26 mouse cellular contexts compared by ENCODE assay signal in genomic region chr1:82893269-82893668, GRCm38 (mm10). TPM values are rescaled to one million over a fixed set of nuclear protein-coding genes. Genes with fewer than 3 reads are reported as not detected.
A peak's percentile ranks its signal among the peaks of the same experiment; 100 is the strongest.
DNase-seq lines count a peak whose midpoint lies in the region; ATAC-seq and TF ChIP-seq lines count a peak whose summit lies in the region.
"Had no signal": no experiment of that assay in that cellular context is flagged by ENCODE, and none has a peak within 500 bp of the region (broad histone marks: within the 10 kb centered on the region; RNA-seq: fewer than 3 reads in every experiment).

No protein-coding gene starts in this region.

- WGBS in midbrain, postnatal 0 days, result 94% methylated on average over 7 of the region's 7 CpGs

- H3K9ac ChIP-seq in midbrain, postnatal 0 days (replicated peaks; ENCODE audit: low read length, poor library complexity, severe bottlenecking), result no peak overlapping the region
- H3K9ac ChIP-seq: forebrain, embryonic 13.5 days; forebrain, postnatal 0 days; heart, embryonic 12.5 days; hindbrain, embryonic 15.5 days had no signal

- peaks cover 13% of the 10 kb centered on the region; the same call in 1 of the 2 replicates for H3K36me3 ChIP-seq in midbrain, postnatal 0 days (ENCODE audit: insufficient read depth, low read length)

- peak; percentile 19 for DNase-seq in adrenal gland, postnatal 10 days
- DNase-seq in adrenal gland, adult 2 months, result no peak
- DNase-seq in cerebellum, adult 9-10 months, result peak; percentile 13
- no peak for DNase-seq in cerebellum, postnatal 4 days (ENCODE audit: low spot score in 2 of 2)
- peak; percentile 45 to 63 for DNase-seq in cerebellum, postnatal 25 days
- no peak for DNase-seq in thymus, adult 18-20 months
- DNase-seq in midbrain, postnatal 0 days (ENCODE audit: low spot score), result no peak
- DNase-seq: adrenal gland, postnatal 14 days; B cell, adult 2 months; forebrain, postnatal 0 days; gastrocnemius, adult 2 months; gastrocnemius, postnatal 25 days; kidney, adult 2 months had no signal

- no peaks in the 10 kb centered on the region for H3K4me1 ChIP-seq in midbrain, postnatal 0 days (ENCODE audit: insufficient read depth, low read length)
- H3K4me1 ChIP-seq: embryonic facial prominence, embryonic 10.5 days; forebrain, embryonic 13.5 days; heart, embryonic 12.5 days; hindbrain, embryonic 10.5 days; hindbrain, embryonic 15.5 days had no signal

- no peak for TF ChIP-seq CTCF in midbrain, postnatal 0 days (IDR thresholded peaks at IDR 0.05)

- no peak for ATAC-seq in midbrain, postnatal 0 days (ENCODE audit: low FRiP score)
- ATAC-seq: CD4-positive, CD25-positive, alpha-beta regulatory T cell, adult 4 months; forebrain, embryonic 13.5 days; forebrain, postnatal 0 days; intestine, embryonic 16.5 days had no signal

- H3K4me3 ChIP-seq in midbrain, postnatal 0 days (ENCODE audit: low read depth, low read length), result no peak overlapping the region
- H3K4me3 ChIP-seq: embryonic facial prominence, embryonic 10.5 days; forebrain, embryonic 13.5 days; gastrocnemius, adult 2 months; heart, embryonic 12.5 days; hindbrain, embryonic 10.5 days; hindbrain, embryonic 15.5 days had no signal

- H3K9me3 ChIP-seq in midbrain, postnatal 0 days (ENCODE audit: low read length), result no peaks in the 10 kb centered on the region
- H3K9me3 ChIP-seq: embryonic facial prominence, embryonic 10.5 days; forebrain, embryonic 13.5 days; G1E; heart, embryonic 12.5 days; hindbrain, embryonic 10.5 days; hindbrain, embryonic 15.5 days had no signal

- no peak overlapping the region for H3K27ac ChIP-seq in midbrain, postnatal 0 days (ENCODE audit: low read depth, low read length)
- H3K27ac ChIP-seq: embryonic facial prominence, embryonic 10.5 days; forebrain, embryonic 13.5 days; gastrocnemius, adult 2 months; hindbrain, embryonic 10.5 days; hindbrain, embryonic 15.5 days had no signal

- H3K4me2 ChIP-seq in midbrain, postnatal 0 days (ENCODE audit: low read depth, low read length, poor library complexity, severe bottlenecking), result no peak overlapping the region
- H3K4me2 ChIP-seq: forebrain, embryonic 13.5 days; heart, embryonic 12.5 days; hindbrain, embryonic 15.5 days had no signal

- no peaks in the 10 kb centered on the region for H3K27me3 ChIP-seq in midbrain, postnatal 0 days (ENCODE audit: insufficient read depth, low read length)
- H3K27me3 ChIP-seq: forebrain, embryonic 13.5 days; heart, embryonic 12.5 days; hindbrain, embryonic 15.5 days had no signal

RNA-seq across cellular contexts. Expression of gene A030005L19Rik, which starts 19.9 kb away (rescaled TPM):
- total RNA-seq in adrenal gland, postnatal 10 days (2021), result not detected
- not detected for total RNA-seq in adrenal gland, adult 2 months (2021)
- polyA plus RNA-seq in adrenal gland, adult 2 months (2012; rRNA removed), result 0.13 and 0.38 TPM in 2 replicates
- 0.33 TPM in 1 of 2 replicates, not detected in the other for total RNA-seq in midbrain, postnatal 0 days (2014; rRNA removed)
- 0.20 TPM in 1 of 2 replicates, not detected in the other for polyA plus RNA-seq in midbrain, postnatal 0 days (2015; fragmentation: Nextera tagmentation; extraction: Ambion mirVana)
- total RNA-seq: adrenal gland, postnatal 14 days; forebrain, postnatal 0 days; gastrocnemius, postnatal 25 days; granulocyte monocyte progenitor cell, adult 5-6 weeks; heart, adult 8-10 months; heart, postnatal 25 days had no signal
- polyA plus RNA-seq: embryonic facial prominence, embryonic 10.5 days; forebrain, embryonic 13.5 days; forebrain, postnatal 0 days; heart, embryonic 16.5 days; hindbrain, embryonic 10.5 days; intestine, embryonic 16.5 days had no signal

RNA-seq across cellular contexts. Expression of gene A030014E15Rik, which starts 31.4 kb away (rescaled TPM):
- total RNA-seq in adrenal gland, postnatal 10 days (2021), result not detected
- total RNA-seq in adrenal gland, adult 2 months (2021), result not detected
- polyA plus RNA-seq in adrenal gland, adult 2 months (2012; rRNA removed), result not detected in 2 replicates
- 0.71 TPM in 1 of 2 replicates, not detected in the other for total RNA-seq in midbrain, postnatal 0 days (2014; rRNA removed)
- not detected in 2 replicates for polyA plus RNA-seq in midbrain, postnatal 0 days (2015; fragmentation: Nextera tagmentation; extraction: Ambion mirVana)
- total RNA-seq: adrenal gland, postnatal 14 days; forebrain, postnatal 0 days; gastrocnemius, adult 2 months; gastrocnemius, postnatal 25 days; granulocyte monocyte progenitor cell, adult 5-6 weeks; heart, adult 8-10 months; heart, postnatal 25 days had no signal
- polyA plus RNA-seq: CD4-positive, CD25-positive, alpha-beta regulatory T cell, adult 4 months; embryonic facial prominence, embryonic 10.5 days; forebrain, embryonic 13.5 days; forebrain, postnatal 0 days; G1E; heart, embryonic 12.5 days; heart, embryonic 16.5 days; hindbrain, embryonic 10.5 days; hindbrain, embryonic 15.5 days; intestine, embryonic 16.5 days; kidney, adult 2 months had no signal

RNA-seq across cellular contexts. Expression of gene Gm6217, which starts 37.9 kb away (rescaled TPM):
- total RNA-seq in adrenal gland, postnatal 10 days (2021), result not detected
- total RNA-seq in adrenal gland, adult 2 months (2021), result not detected
- polyA plus RNA-seq in adrenal gland, adult 2 months (2012; rRNA removed), result not detected in 2 replicates
- not detected in 2 replicates for total RNA-seq in midbrain, postnatal 0 days (2014; rRNA removed)
- polyA plus RNA-seq in midbrain, postnatal 0 days (2015; fragmentation: Nextera tagmentation; extraction: Ambion mirVana), result not detected in 2 replicates
- total RNA-seq: adrenal gland, postnatal 14 days; forebrain, postnatal 0 days; gastrocnemius, adult 2 months; gastrocnemius, postnatal 25 days; granulocyte monocyte progenitor cell, adult 5-6 weeks; heart, adult 8-10 months; heart, postnatal 25 days had no signal
- polyA plus RNA-seq: CD4-positive, CD25-positive, alpha-beta regulatory T cell, adult 4 months; embryonic facial prominence, embryonic 10.5 days; embryonic facial prominence, embryonic 14.5 days; forebrain, embryonic 13.5 days; forebrain, postnatal 0 days; G1E; heart, embryonic 12.5 days; heart, embryonic 16.5 days; hindbrain, embryonic 10.5 days; hindbrain, embryonic 15.5 days; intestine, embryonic 16.5 days; kidney, adult 2 months had no signal

RNA-seq across cellular contexts. Expression of gene A030003K21Rik, which starts 49.9 kb away (rescaled TPM):
- not detected for total RNA-seq in adrenal gland, postnatal 10 days (2021)
- total RNA-seq in adrenal gland, adult 2 months (2021), result not detected
- polyA plus RNA-seq in adrenal gland, adult 2 months (2012; rRNA removed), result not detected in 2 replicates
- total RNA-seq in midbrain, postnatal 0 days (2014; rRNA removed), result not detected in 2 replicates
- polyA plus RNA-seq in midbrain, postnatal 0 days (2015; fragmentation: Nextera tagmentation; extraction: Ambion mirVana), result not detected in 2 replicates
- total RNA-seq: adrenal gland, postnatal 14 days; forebrain, postnatal 0 days; G1E; gastrocnemius, adult 2 months; gastrocnemius, postnatal 25 days; granulocyte monocyte progenitor cell, adult 5-6 weeks; heart, adult 8-10 months; heart, postnatal 25 days had no signal
- polyA plus RNA-seq: CD4-positive, CD25-positive, alpha-beta regulatory T cell, adult 4 months; embryonic facial prominence, embryonic 10.5 days; embryonic facial prominence, embryonic 14.5 days; forebrain, embryonic 13.5 days; forebrain, postnatal 0 days; G1E; heart, embryonic 12.5 days; heart, embryonic 16.5 days; hindbrain, embryonic 10.5 days; hindbrain, embryonic 15.5 days; intestine, embryonic 16.5 days; kidney, adult 2 months had no signal

RNA-seq across cellular contexts. Expression of gene Agfg1, which starts 54.0 kb away (rescaled TPM):
- total RNA-seq in adrenal gland, postnatal 10 days (2021), result 10 to 100 TPM; 43.1 TPM
- total RNA-seq in adrenal gland, adult 2 months (2021), result 10 to 100 TPM; 52.7 to 54.5 TPM
- 25.7 and 33.3 TPM in 2 replicates for polyA plus RNA-seq in adrenal gland, adult 2 months (2012; rRNA removed)
- 101 and 107 TPM in 2 replicates for total RNA-seq in midbrain, postnatal 0 days (2014; rRNA removed)
- 17.0 and 20.2 TPM in 2 replicates for polyA plus RNA-seq in midbrain, postnatal 0 days (2015; fragmentation: Nextera tagmentation; extraction: Ambion mirVana)

Comparison
In these comparisons a context has a peak if more than half of its experiments do, and no peak if none do; other contexts are left out.
1. DNase-seq: peak in adrenal gland, postnatal 10 days (single experiment), cerebellum, adult 9-10 months (single experiment) and cerebellum, postnatal 25 days (2 of 2); none in adrenal gland, adult 2 months (single experiment), cerebellum, postnatal 4 days (0 of 2), thymus, adult 18-20 months (0 of 2) and midbrain, postnatal 0 days (single experiment).